Mouse (Mus musculus) heart, postnatal 0 days (tissue): ENCODE measurements around the gene Tmem125.

Experiments used
- CTCF ChIP-seq: IDR thresholded peaks from 2 replicates; pipeline ENCODE4 v1.5.1; 2016; ENCODE audit warnings: antibody characterized with exemption, control low read depth, low read depth
- EP300 ChIP-seq: IDR thresholded peaks from 2 replicates; pipeline ENCODE4 v1.6.1; 2016; ENCODE audit warnings: antibody characterized with exemption, low read depth

DNA sequence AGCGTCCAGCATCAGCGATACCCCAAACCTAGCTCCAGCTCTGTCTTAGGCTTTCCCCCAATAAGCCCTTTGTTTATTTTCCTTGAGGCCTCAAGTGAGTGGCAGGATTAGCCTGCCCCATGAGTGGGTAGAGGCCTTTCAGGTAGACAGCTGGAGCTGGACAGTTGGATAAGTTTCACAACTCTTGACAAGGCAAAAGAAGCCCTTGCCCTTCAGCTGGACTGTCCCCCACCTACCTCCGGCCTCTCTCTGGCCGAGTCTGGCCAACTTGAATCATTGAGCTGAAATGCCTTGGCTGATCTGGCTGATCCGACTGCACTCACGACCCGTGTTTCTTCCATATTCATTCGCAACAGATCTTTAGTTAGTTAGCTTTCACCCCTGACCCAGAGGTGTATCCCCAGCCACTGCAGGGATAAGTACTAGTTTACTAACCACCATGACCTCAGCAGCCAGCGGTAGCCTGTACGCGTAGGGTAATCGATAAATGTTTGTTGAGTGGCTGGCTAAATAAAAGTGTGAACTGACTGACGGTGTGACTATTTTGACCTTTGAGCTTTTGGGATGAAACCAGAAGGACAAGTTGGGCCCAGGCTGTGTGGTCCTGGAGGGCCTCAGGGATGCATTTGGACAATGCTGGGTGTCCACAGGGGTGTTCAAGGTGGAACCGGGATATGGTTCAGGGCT lies 740 bp upstream of the Tmem125 start:
- TF ChIP-seq CTCF, result no peak
- no peak for TF ChIP-seq EP300
